Mouse (Mus musculus): ENCODE measurements around the gene Trpc4ap. TPM values are rescaled to one million over a fixed set of nuclear protein-coding genes. Genes with fewer than 3 reads are reported as not detected.
"Not testable (repeated sequence)": the region's sequence is repeated elsewhere in the genome, so short reads cannot be mapped to it uniquely, and the experiment has no call there.

Gene Trpc4ap
- polyA plus RNA-seq (2012; rRNA removed), result 223 and 236 TPM in 2 replicates

- peak; percentile 95 to 99 for DNase-seq
- no peaks in the 10 kb centered on the region for H3K27me3 ChIP-seq (ENCODE audit: control insufficient read depth, insufficient read depth, low read length)
- peak within 1 kb of the TSS; percentile 95 for H3K4me3 ChIP-seq (replicated peaks; ENCODE audit: insufficient read depth, low read depth, low read length)
- peak; percentile 80 for TF ChIP-seq POLR2A (IDR thresholded peaks at IDR 0.05; ENCODE audit: borderline replicate concordance, insufficient read depth, low read length)
- TF ChIP-seq CTCF (IDR thresholded peaks at IDR 0.05; ENCODE audit: borderline replicate concordance, insufficient read depth, low read depth, low read length), result peak; percentile 89
- under 1% methylated on average over 72 of the region's 72 CpGs for WGBS
- H3K4me1 ChIP-seq (ENCODE audit: control insufficient read depth, insufficient read depth, low read length), result peaks cover 11% of the 10 kb centered on the region
- H3K27ac ChIP-seq (ENCODE audit: insufficient read depth, low read length), result peak within 1 kb of the TSS; percentile 77
Measured at GRCm38 (mm10) chr2:155691723-155692493, at the start of gene Trpc4ap. Gene Trpc4ap, minus strand, starts transcription at chr2:155692384.

GRCm38 (mm10) chr2:155737803-155738202, 45.6 kb upstream of the Trpc4ap start:
- H3K27me3 ChIP-seq (ENCODE audit: control insufficient read depth, insufficient read depth, low read length), result no peaks in the 10 kb centered on the region
- DNase-seq, result no peak
- no peak for TF ChIP-seq CTCF (IDR thresholded peaks at IDR 0.05; ENCODE audit: borderline replicate concordance, insufficient read depth, low read depth, low read length)
- no peak for TF ChIP-seq POLR2A (IDR thresholded peaks at IDR 0.05; ENCODE audit: borderline replicate concordance, insufficient read depth, low read length)
- 68% methylated on average over 9 of the region's 9 CpGs for WGBS
- no peaks in the 10 kb centered on the region for H3K4me1 ChIP-seq (ENCODE audit: control insufficient read depth, insufficient read depth, low read length)
- H3K27ac ChIP-seq (ENCODE audit: insufficient read depth, low read length), result no peak overlapping the region
- H3K4me3 ChIP-seq (replicated peaks; ENCODE audit: insufficient read depth, low read depth, low read length), result no peak overlapping the region

GRCm38 (mm10) chr2:155736936-155737335, 44.8 kb upstream of the Trpc4ap start:
- TF ChIP-seq CTCF (IDR thresholded peaks at IDR 0.05; ENCODE audit: borderline replicate concordance, insufficient read depth, low read depth, low read length) (no peak), POLR2A (IDR thresholded peaks at IDR 0.05; ENCODE audit: borderline replicate concordance, insufficient read depth, low read length) (no peak)
- H3K4me1 ChIP-seq (ENCODE audit: control insufficient read depth, insufficient read depth, low read length), result no peaks in the 10 kb centered on the region
- H3K4me3 ChIP-seq (replicated peaks; ENCODE audit: insufficient read depth, low read depth, low read length), result no peak overlapping the region
- no peak overlapping the region for H3K27ac ChIP-seq (ENCODE audit: insufficient read depth, low read length)
- no peak for DNase-seq
- H3K27me3 ChIP-seq (ENCODE audit: control insufficient read depth, insufficient read depth, low read length), result no peaks in the 10 kb centered on the region
- WGBS, result 82% methylated on average over 6 of the region's 6 CpGs

- H3K4me1 ChIP-seq (ENCODE audit: control insufficient read depth, insufficient read depth, low read length); DNase-seq; H3K27me3 ChIP-seq (ENCODE audit: control insufficient read depth, insufficient read depth, low read length); H3K4me3 ChIP-seq (replicated peaks; ENCODE audit: insufficient read depth, low read depth, low read length); H3K27ac ChIP-seq (ENCODE audit: insufficient read depth, low read length): not testable (repeated sequence)
- WGBS, result 90% methylated on average over 5 of the region's 5 CpGs
Measured at GRCm38 (mm10) chr2:155735766-155736165, 43.6 kb upstream of the Trpc4ap start, which contains the start of gene Gm17581. Gene Gm17581, minus strand, starts transcription at chr2:155735866.

GRCm38 (mm10) chr2:155735080-155735479, 42.9 kb upstream of the Trpc4ap start:
- Histone ChIP-seq H3K27ac (ENCODE audit: insufficient read depth, low read length) (no peak overlapping the region), H3K27me3 (ENCODE audit: control insufficient read depth, insufficient read depth, low read length) (no peaks in the 10 kb centered on the region), H3K4me3 (replicated peaks; ENCODE audit: insufficient read depth, low read depth, low read length) (no peak overlapping the region), H3K4me1 (ENCODE audit: control insufficient read depth, insufficient read depth, low read length) (no peaks in the 10 kb centered on the region)
- no peak for DNase-seq
- 65% methylated on average over 5 of the region's 5 CpGs for WGBS
- TF ChIP-seq POLR2A (IDR thresholded peaks at IDR 0.05; ENCODE audit: borderline replicate concordance, insufficient read depth, low read length) (no peak), CTCF (IDR thresholded peaks at IDR 0.05; ENCODE audit: borderline replicate concordance, insufficient read depth, low read depth, low read length) (no peak)

- DNase-seq, result peak; percentile 92
- TF ChIP-seq CTCF (IDR thresholded peaks at IDR 0.05; ENCODE audit: borderline replicate concordance, insufficient read depth, low read depth, low read length) (no peak), POLR2A (IDR thresholded peaks at IDR 0.05; ENCODE audit: borderline replicate concordance, insufficient read depth, low read length) (peak; percentile 91)
- under 1% methylated on average over 32 of the region's 33 CpGs for WGBS
- H3K4me3 ChIP-seq (replicated peaks; ENCODE audit: insufficient read depth, low read depth, low read length), result peak within 1 kb of the TSS; percentile 60
- H3K27me3 ChIP-seq (ENCODE audit: control insufficient read depth, insufficient read depth, low read length), result no peaks in the 10 kb centered on the region
- H3K27ac ChIP-seq (ENCODE audit: insufficient read depth, low read length), result no peak within 1 kb of the TSS
- no peaks in the 10 kb centered on the region for H3K4me1 ChIP-seq (ENCODE audit: control insufficient read depth, insufficient read depth, low read length)
Measured at GRCm38 (mm10) chr2:155729158-155729645, 37.0 kb upstream of the Trpc4ap start, which contains the start of gene Edem2. Gene Edem2, minus strand, starts transcription at chr2:155729475.

GRCm38 (mm10) chr2:155728742-155729141, 36.6 kb upstream of the Trpc4ap start:
- DNase-seq, result no peak
- peak overlapping the region; percentile 60 for H3K4me3 ChIP-seq (replicated peaks; ENCODE audit: insufficient read depth, low read depth, low read length)
- H3K27me3 ChIP-seq (ENCODE audit: control insufficient read depth, insufficient read depth, low read length), result no peaks in the 10 kb centered on the region
- no peak for TF ChIP-seq POLR2A (IDR thresholded peaks at IDR 0.05; ENCODE audit: borderline replicate concordance, insufficient read depth, low read length)
- no peak for TF ChIP-seq CTCF (IDR thresholded peaks at IDR 0.05; ENCODE audit: borderline replicate concordance, insufficient read depth, low read depth, low read length)
- 5% methylated on average over 15 of the region's 15 CpGs for WGBS
- no peaks in the 10 kb centered on the region for H3K4me1 ChIP-seq (ENCODE audit: control insufficient read depth, insufficient read depth, low read length)
- no peak overlapping the region for H3K27ac ChIP-seq (ENCODE audit: insufficient read depth, low read length)

GRCm38 (mm10) chr2:155727764-155728395, 35.7 kb upstream of the Trpc4ap start:
- no peak for DNase-seq
- TF ChIP-seq CTCF (IDR thresholded peaks at IDR 0.05; ENCODE audit: borderline replicate concordance, insufficient read depth, low read depth, low read length) (no peak), POLR2A (IDR thresholded peaks at IDR 0.05; ENCODE audit: borderline replicate concordance, insufficient read depth, low read length) (no peak)
- no peak overlapping the region for H3K27ac ChIP-seq (ENCODE audit: insufficient read depth, low read length)
- 65% methylated on average over 7 of the region's 7 CpGs for WGBS
- no peak overlapping the region for H3K4me3 ChIP-seq (replicated peaks; ENCODE audit: insufficient read depth, low read depth, low read length)
- H3K27me3 ChIP-seq (ENCODE audit: control insufficient read depth, insufficient read depth, low read length), result no peaks in the 10 kb centered on the region
- no peaks in the 10 kb centered on the region for H3K4me1 ChIP-seq (ENCODE audit: control insufficient read depth, insufficient read depth, low read length)
